Mouse (Mus musculus) C2C12 (cell line): ENCODE data around the gene Gm20906. TPM values are rescaled to one million over a fixed set of nuclear protein-coding genes. Genes with fewer than 3 reads are reported as not detected.
"Not testable (repeated sequence)": the region's sequence is repeated elsewhere in the genome, so short reads cannot be mapped to it uniquely, and the experiment has no call there.

Source experiments
- H3K27me3 ChIP-seq: one replicate; pipeline ENCODE4 v1.6.1; 2011; ENCODE audit not compliant: control insufficient read depth, insufficient read depth, insufficient read length
- H3K36me3 ChIP-seq: one replicate; pipeline ENCODE4 v1.6.1; 2011; ENCODE audit not compliant: control insufficient read depth, insufficient read depth
- H3K4me3 ChIP-seq: one replicate; pipeline ENCODE4 v1.5.1; 2011; ENCODE audit warnings: mild to moderate bottlenecking, control low read depth; ENCODE audit not compliant: poor library complexity, insufficient read depth, severe bottlenecking
- H3K79me2 ChIP-seq: one replicate; pipeline ENCODE4 v1.6.1; 2011; ENCODE audit not compliant: control insufficient read depth, insufficient read depth
- H3K79me3 ChIP-seq: one replicate; pipeline ENCODE4 v1.6.1; 2011; ENCODE audit warnings: low read depth, control low read depth
- H3ac ChIP-seq: one replicate; pipeline ENCODE3; 2011; ENCODE audit warnings: low read depth; ENCODE audit not compliant: control insufficient read depth, insufficient read length
- long read RNA-seq, 2 experiments: library from polyadenylated mRNA; unstranded; transcript quantifications; one replicate each; pipeline ENCODE4 v2.0.0; 2019 to 2020
- polyA plus RNA-seq: library from polyadenylated mRNA; unstranded; fragments of >200 nt; fragmentation: generic; extraction: Trizol; gene quantifications from one replicate; pipeline ENCODE4 v1.2.1, GENCODE M21; 2012; ENCODE audit warnings: missing spikeins

The Gm20906 gene
- not detected for polyA plus RNA-seq
- long read RNA-seq, experiment 1 = 0 reads
- long read RNA-seq, experiment 2 = 0 reads

DNA sequence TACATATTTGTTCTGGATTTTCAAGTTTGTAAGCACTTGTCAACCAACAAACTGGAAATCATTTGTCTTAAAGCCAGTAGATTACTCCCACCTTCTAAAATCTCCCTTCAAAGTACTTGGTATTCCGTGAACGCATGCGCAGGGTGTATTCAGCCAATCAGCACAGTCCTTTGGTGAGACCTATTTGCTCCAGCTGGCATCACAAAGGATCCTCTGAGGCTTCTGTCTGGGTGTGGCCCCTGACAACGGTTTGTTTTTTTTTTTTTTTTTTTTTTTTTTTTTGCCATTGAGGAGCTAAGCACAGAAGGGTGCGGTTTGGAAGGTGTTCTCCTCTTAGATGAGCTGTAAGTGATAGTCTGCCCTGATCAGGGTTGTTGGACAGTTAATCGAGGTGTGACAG lies at the start of gene Gm20906:
Gene Gm20906 (plus strand): TSS at position 301 of the 400 bp plus-strand sequence.
- not testable (repeated sequence) for H3K27me3 ChIP-seq, H3K36me3 ChIP-seq, H3ac ChIP-seq, H3K4me3 ChIP-seq, H3K79me3 ChIP-seq, H3K79me2 ChIP-seq
